Mouse (Mus musculus) forebrain, embryonic 13.5 days (tissue): ENCODE measurements at regions not wholly inside any gene's neighbourhood (a gene's known extent, or its start where the extent isn't known, plus 50 kb on each side); places are given as distances from the start of the nearest gene placed in this dataset.

Experiments
- ATAC-seq: fragments of 200-750 bp; cut with Nextera tagmentation; 2 replicates; pipeline ENCODE4 v1.8.0; 2017
- H3K27ac ChIP-seq: fragments of 300-500 bp; sonication (generic); 2 replicates; pipeline ENCODE4 v1.5.1; 2015; ENCODE audit warnings: inconsistent platforms, mild to moderate bottlenecking, moderate library complexity
- H3K27me3 ChIP-seq: fragments of 300-500 bp; sonication (generic); 2 replicates; pipeline ENCODE4 v1.6.1; 2015; ENCODE audit warnings: mild to moderate bottlenecking, inconsistent platforms
- H3K36me3 ChIP-seq: fragments of 300-500 bp; sonication (generic); 2 replicates; pipeline ENCODE4 v1.6.1; 2015; ENCODE audit warnings: mild to moderate bottlenecking, inconsistent platforms; ENCODE audit not compliant: poor library complexity, severe bottlenecking
- H3K4me1 ChIP-seq: fragments of 300-500 bp; sonication (generic); 2 replicates; pipeline ENCODE4 v1.6.1; 2015; ENCODE audit warnings: inconsistent platforms
- H3K4me2 ChIP-seq: fragments of 300-500 bp; sonication (generic); 2 replicates; pipeline ENCODE4 v1.6.1; 2015; ENCODE audit warnings: inconsistent platforms, mild to moderate bottlenecking, moderate library complexity
- H3K4me3 ChIP-seq: fragments of 300-500 bp; sonication (generic); 2 replicates; pipeline ENCODE4 v1.5.1; 2015; ENCODE audit warnings: mild to moderate bottlenecking, inconsistent platforms
- H3K9ac ChIP-seq: fragments of 300-500 bp; sonication (generic); 2 replicates; pipeline ENCODE4 v1.6.1; 2015; ENCODE audit warnings: mild to moderate bottlenecking, inconsistent platforms
- H3K9me3 ChIP-seq: fragments of 300-500 bp; sonication (generic); replicated peaks from 2 replicates; pipeline ENCODE4 v1.6.1; 2016; ENCODE audit warnings: inconsistent platforms
- WGBS: fragments of 180-500 bp; shearing (Covaris S2); methylation state at CpG from one replicate; pipeline ENCODE4 v1.1.7; 2015; 5-methylcytosine and 5-hydroxymethylcytosine counted together

- no peaks in the 10 kb centered on the region for H3K27me3 ChIP-seq
- H3K36me3 ChIP-seq: no peaks in the 10 kb centered on the region
- H3K4me3 ChIP-seq: no peak overlapping the region
- WGBS: 88% methylated on average over 1 of the region's 1 CpGs
- no peak overlapping the region for H3K4me2 ChIP-seq
- no peak for ATAC-seq
- H3K9ac ChIP-seq: no peak overlapping the region
- H3K4me1 ChIP-seq: peaks cover 21% of the 10 kb centered on the region
- peaks cover 7% of the 10 kb centered on the region for H3K9me3 ChIP-seq
- no peak overlapping the region for H3K27ac ChIP-seq
Measured at GRCm38 (mm10) chr5:149356970-149357369, 54.6 kb upstream of the Medag start.
